Mouse (Mus musculus) CH12.LX (cell line): ENCODE data around the gene Olfr1359. TPM values are rescaled to one million over a fixed set of nuclear protein-coding genes. Genes with fewer than 3 reads are reported as not detected.

Experiments
- DNase-seq: peaks from one replicate; pipeline ENCODE4 v3.0.0-alpha.2; 2013; ENCODE audit errors: extremely low read depth
- H3K27ac ChIP-seq: 2 replicates; pipeline ENCODE4 v1.5.1; 2012; ENCODE audit warnings: low read depth, mild to moderate bottlenecking, control low read depth, moderate library complexity; ENCODE audit not compliant: insufficient read depth
- H3K27me3 ChIP-seq: replicated peaks from 2 replicates; pipeline ENCODE3; 2012; ENCODE audit warnings: inconsistent platforms
- H3K36me3 ChIP-seq, 2 experiments: replicated peaks in 1 of 2; 2 replicates each; pipeline versions ENCODE3 to v1.6.1; 2012; ENCODE audit warnings: inconsistent platforms in 1 of 2, low read length in 1 of 2, mild to moderate bottlenecking in 1 of 2, mixed read lengths in 1 of 2, moderate library complexity in 1 of 2; ENCODE audit not compliant: control insufficient read depth in 1 of 2, insufficient read depth in 1 of 2
- H3K4me1 ChIP-seq, 2 experiments: 2 replicates each; pipeline ENCODE4 v1.6.1; 2012; ENCODE audit warnings: inconsistent platforms in 1 of 2, moderate library complexity in 1 of 2; ENCODE audit not compliant: insufficient read depth in 2 of 2, control insufficient read depth in 1 of 2
- H3K4me2 ChIP-seq: 2 replicates; pipeline ENCODE4 v1.6.1; 2012; ENCODE audit warnings: low read depth, mild to moderate bottlenecking, control low read depth; ENCODE audit not compliant: poor library complexity, insufficient read depth, severe bottlenecking
- H3K4me3 ChIP-seq, 3 experiments: fragments of 150-350 bp in 1 of 3; sonication (generic) in 1 of 3; replicated peaks in 1 of 3; 2 replicates each; pipeline versions ENCODE3 to v1.5.1; 2011 to 2012; ENCODE audit warnings: low read depth in 2 of 3, low read length in 2 of 3, mild to moderate bottlenecking in 2 of 3, moderate library complexity in 2 of 3, control low read depth in 1 of 3, improper control_type of control experiment in 1 of 3, inconsistent platforms in 1 of 3, mixed read lengths in 1 of 3; ENCODE audit not compliant: poor library complexity in 1 of 3
- H3K79me2 ChIP-seq: replicated peaks from 2 replicates; pipeline ENCODE4 v1.6.1; 2012; ENCODE audit warnings: mild to moderate bottlenecking, moderate library complexity; ENCODE audit not compliant: control insufficient read depth, poor library complexity, insufficient read depth, severe bottlenecking; ENCODE audit errors: extremely low read depth
- H3K9ac ChIP-seq: 2 replicates; pipeline ENCODE4 v1.6.1; 2012; ENCODE audit warnings: low read depth, mild to moderate bottlenecking, control low read depth, moderate library complexity; ENCODE audit not compliant: insufficient read depth
- H3K9me3 ChIP-seq: replicated peaks from 2 replicates; pipeline ENCODE3; 2012; ENCODE audit warnings: low read length, inconsistent platforms, mixed read lengths
- BHLHE40 ChIP-seq: IDR thresholded peaks from 2 replicates; pipeline ENCODE4 v1.6.1; 2011; ENCODE audit warnings: mild to moderate bottlenecking, low read depth, low read length, improper control_type of control experiment
- CHD1 ChIP-seq: IDR thresholded peaks from 2 replicates; pipeline ENCODE4 v1.6.1; 2012; ENCODE audit warnings: low read depth, low read length, improper control_type of control experiment, inconsistent platforms
- CHD2 ChIP-seq: IDR thresholded peaks from 2 replicates; pipeline ENCODE4 v1.6.1; 2011; ENCODE audit warnings: low read length, improper control_type of control experiment
- CTCF ChIP-seq, 2 experiments: IDR thresholded peaks in 1 of 2; conservative IDR thresholded peaks in 1 of 2; 2 replicates each; pipeline ENCODE4 v1.5.1; 2011 to 2012; ENCODE audit warnings: low read depth in 2 of 2, low read length in 2 of 2, improper control_type of control experiment in 1 of 2, inconsistent platforms in 1 of 2, mild to moderate bottlenecking in 1 of 2, moderate library complexity in 1 of 2
- E2F4 ChIP-seq: IDR thresholded peaks from 2 replicates; pipeline ENCODE4 v1.6.1; 2011; ENCODE audit warnings: low read depth, low read length, improper control_type of control experiment; ENCODE audit not compliant: insufficient replicate concordance
- ELF1 ChIP-seq: IDR thresholded peaks from 2 replicates; pipeline ENCODE4 v1.6.1; 2014; ENCODE audit warnings: low read depth, mild to moderate bottlenecking, inconsistent platforms, low read length, improper control_type of control experiment
- EP300 ChIP-seq: IDR thresholded peaks from 2 replicates; pipeline ENCODE4 v1.6.1; 2011; ENCODE audit warnings: low read length, improper control_type of control experiment
- ETS1 ChIP-seq: conservative IDR thresholded peaks from 2 replicates; pipeline ENCODE4 v1.6.1; 2012; ENCODE audit warnings: low read depth, mild to moderate bottlenecking, inconsistent platforms, low read length, improper control_type of control experiment, moderate library complexity
- GABPA ChIP-seq: IDR thresholded peaks from 2 replicates; pipeline ENCODE4 v1.6.1; 2012; ENCODE audit warnings: low read depth, low read length, improper control_type of control experiment, inconsistent platforms; ENCODE audit not compliant: insufficient replicate concordance
- HCFC1 ChIP-seq: IDR thresholded peaks from 2 replicates; pipeline ENCODE4 v1.6.1; 2012; ENCODE audit warnings: low read depth, mild to moderate bottlenecking, inconsistent platforms, low read length, improper control_type of control experiment
- JUN ChIP-seq: IDR thresholded peaks from 2 replicates; pipeline ENCODE4 v1.6.1; 2011; ENCODE audit warnings: low read depth, mild to moderate bottlenecking, low read length, improper control_type of control experiment, moderate library complexity; ENCODE audit not compliant: insufficient read depth
- JUND ChIP-seq: conservative IDR thresholded peaks from 2 replicates; pipeline ENCODE4 v1.6.1; 2011; ENCODE audit warnings: low read depth, low read length, improper control_type of control experiment
- KAT2A ChIP-seq: IDR thresholded peaks from 2 replicates; pipeline ENCODE4 v1.6.1; 2012; ENCODE audit warnings: low read length, improper control_type of control experiment, inconsistent platforms; ENCODE audit not compliant: insufficient replicate concordance
- MAFK ChIP-seq: IDR thresholded peaks from 2 replicates; pipeline ENCODE4 v1.6.1; 2011; ENCODE audit warnings: low read length, improper control_type of control experiment; ENCODE audit not compliant: insufficient replicate concordance
- MAX ChIP-seq: IDR thresholded peaks from 2 replicates; pipeline ENCODE4 v1.6.1; 2011; ENCODE audit warnings: low read length, improper control_type of control experiment
- MAZ ChIP-seq: IDR thresholded peaks from 2 replicates; pipeline ENCODE4 v1.6.1; 2012; ENCODE audit warnings: low read depth, mild to moderate bottlenecking, inconsistent platforms, low read length, improper control_type of control experiment, moderate library complexity
- MEF2A ChIP-seq: IDR thresholded peaks from 2 replicates; pipeline ENCODE4 v1.6.1; 2014; ENCODE audit warnings: low read depth, mild to moderate bottlenecking, inconsistent platforms, low read length, improper control_type of control experiment, borderline replicate concordance
- MXI1 ChIP-seq: IDR thresholded peaks from 2 replicates; pipeline ENCODE4 v1.6.1; 2011; ENCODE audit warnings: mild to moderate bottlenecking, low read depth, low read length, improper control_type of control experiment
- MYC ChIP-seq: IDR thresholded peaks from 2 replicates; pipeline ENCODE4 v1.6.1; 2011; ENCODE audit warnings: low read depth, mild to moderate bottlenecking, improper control_type of control experiment, low read length
- NELFE ChIP-seq: IDR thresholded peaks from 2 replicates; pipeline ENCODE4 v1.6.1; 2011; ENCODE audit warnings: low read depth, low read length, improper control_type of control experiment
- NRF1 ChIP-seq: IDR thresholded peaks from 2 replicates; pipeline ENCODE4 v1.6.1; 2014; ENCODE audit warnings: low read depth, mild to moderate bottlenecking, inconsistent platforms, low read length, improper control_type of control experiment, moderate library complexity
- PAX5 ChIP-seq: IDR thresholded peaks from 2 replicates; pipeline ENCODE4 v1.6.1; 2012; ENCODE audit warnings: low read length, inconsistent platforms, mixed read lengths
- POLR2A ChIP-seq: IDR thresholded peaks from 2 replicates; pipeline ENCODE4 v1.6.1; 2011; ENCODE audit warnings: low read depth, mild to moderate bottlenecking, improper control_type of control experiment, low read length
- RAD21 ChIP-seq: IDR thresholded peaks from 2 replicates; pipeline ENCODE4 v1.6.1; 2011; ENCODE audit warnings: low read depth, mild to moderate bottlenecking, low read length, improper control_type of control experiment, moderate library complexity
- RCOR1 ChIP-seq: conservative IDR thresholded peaks from 2 replicates; pipeline ENCODE4 v1.6.1; 2012; ENCODE audit warnings: low read depth, mild to moderate bottlenecking, inconsistent platforms, low read length, improper control_type of control experiment
- SIN3A ChIP-seq: IDR thresholded peaks from 2 replicates; pipeline ENCODE4 v1.6.1; 2012; ENCODE audit warnings: low read length, improper control_type of control experiment, inconsistent platforms
- SMC3 ChIP-seq: IDR thresholded peaks from 2 replicates; pipeline ENCODE4 v1.6.1; 2011; ENCODE audit warnings: low read depth, low read length, improper control_type of control experiment
- TBP ChIP-seq: conservative IDR thresholded peaks from 2 replicates; pipeline ENCODE4 v1.6.1; 2011; ENCODE audit warnings: low read depth, low read length, improper control_type of control experiment
- UBTF ChIP-seq: IDR thresholded peaks from 2 replicates; pipeline ENCODE4 v1.6.1; 2012; ENCODE audit warnings: low read depth, mild to moderate bottlenecking, inconsistent platforms, low read length, improper control_type of control experiment, moderate library complexity
- USF1 ChIP-seq: IDR thresholded peaks from 2 replicates; pipeline ENCODE4 v1.6.1; 2014; ENCODE audit warnings: low read depth, mild to moderate bottlenecking, inconsistent platforms, low read length, improper control_type of control experiment
- USF2 ChIP-seq: conservative IDR thresholded peaks from 2 replicates; pipeline ENCODE4 v1.6.1; 2011; ENCODE audit warnings: low read depth, low read length, improper control_type of control experiment
- ZKSCAN1 ChIP-seq: IDR thresholded peaks from 2 replicates; pipeline ENCODE4 v1.6.1; 2012; ENCODE audit warnings: low read depth, inconsistent platforms, low read length, improper control_type of control experiment, borderline replicate concordance
- ZMIZ1 ChIP-seq: IDR thresholded peaks from 2 replicates; pipeline ENCODE4 v1.6.1; 2012; ENCODE audit warnings: low read depth, mild to moderate bottlenecking, inconsistent platforms, low read length, improper control_type of control experiment
- ZNF384 ChIP-seq: IDR thresholded peaks from 2 replicates; pipeline ENCODE4 v1.6.1; 2012; ENCODE audit warnings: low read depth, low read length, improper control_type of control experiment, inconsistent platforms
- dilution Hi-C: fragments of 300-500 bp; cut with MboI; formaldehyde crosslinking; loops from 2 replicates; pipeline ENCODE4 v1.14.3; 2020; ENCODE audit warnings: low sequenced_read_pairs; ENCODE audit not compliant: extremely low pct_unique_long_range_greater_than_20kb, extremely low pct_ligation_motif_present
- in situ Hi-C: fragments of 300-500 bp; cut with MboI; formaldehyde crosslinking; loops from 3 replicates; pipeline ENCODE4 v1.14.3; 2019; ENCODE audit warnings: low sequenced_read_pairs, low pct_ligation_motif_present, low pct_unique_long_range_greater_than_20kb, mixed read lengths
- polyA plus RNA-seq: library from polyadenylated mRNA; unstranded; fragments of >175 nt; gene quantifications from 2 replicates; pipeline ENCODE4 v1.2.1, GENCODE M21; 2012; ENCODE audit warnings: low read depth; ENCODE audit not compliant: insufficient read length
- total RNA-seq, 2 experiments: library from RNA; depleted of rRNA; stranded (reverse); fragments of 300-350 nt in 1 of 2; fragments of >200 nt in 1 of 2; gene quantifications; 2 replicates each; pipeline ENCODE4 v1.2.3; 2012 to 2014

Gene Olfr1359
- total and polyA plus RNA-seq, 3 experiments = not detected

DNA sequence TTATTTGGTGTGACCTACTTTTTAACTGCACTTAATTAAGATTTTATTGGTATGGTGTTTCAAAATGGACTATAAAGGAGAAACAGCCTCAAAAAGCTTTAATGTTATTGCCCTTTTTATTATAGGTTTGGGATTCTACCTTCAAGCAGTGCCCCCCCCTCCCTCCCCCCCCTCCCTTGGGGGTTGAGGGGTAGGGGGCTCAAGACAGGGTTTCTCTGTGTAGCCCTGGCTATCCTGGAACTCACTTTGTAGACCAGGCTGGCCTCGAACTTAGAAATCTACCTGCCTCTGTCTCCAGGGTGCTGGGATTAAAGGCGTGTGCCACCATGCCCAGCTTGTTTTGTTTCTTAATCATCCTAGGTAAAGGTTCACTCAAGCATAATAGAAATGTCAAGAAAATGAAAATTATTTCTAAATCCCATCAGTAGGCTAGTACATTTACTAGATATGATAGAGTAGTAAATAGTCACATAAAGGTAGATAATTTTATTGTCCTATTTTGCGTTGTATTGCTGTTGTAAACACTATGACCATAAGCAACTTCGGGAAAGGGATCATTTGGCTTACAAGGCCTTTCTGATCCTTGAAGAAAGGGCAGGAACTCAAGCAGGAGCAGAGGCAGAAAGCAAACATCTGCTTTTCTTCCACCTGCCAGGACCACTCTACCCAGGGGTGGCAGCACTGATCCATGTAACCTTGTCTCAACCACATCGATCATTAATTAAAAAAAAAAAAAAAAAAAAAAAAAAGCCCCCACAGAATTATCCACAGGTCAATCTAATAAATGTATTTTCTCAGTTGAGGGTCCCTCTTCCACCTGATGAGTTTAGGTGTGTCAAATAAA, 25.3 kb downstream of the Olfr1359 start:
- TF ChIP-seq JUND (no peak), GABPA (no peak), HCFC1 (no peak), SMC3 (no peak), EP300 (no peak), MAZ (no peak), NELFE (no peak), E2F4 (no peak), ZMIZ1 (no peak), KAT2A (no peak), PAX5 (no peak), ZNF384 (peak; percentile 93), BHLHE40 (no peak), USF2 (no peak), SIN3A (no peak), RAD21 (no peak; the same call in 1 of the 2 replicates), TBP (0 out of 2 replicates have a peak, but pooled peaks have one; percentile 5), ETS1 (no peak), ELF1 (no peak), MYC (no peak), MEF2A (no peak), JUN (no peak), RCOR1 (no peak), ZKSCAN1 (no peak), CHD2 (no peak), MAFK (no peak), NRF1 (no peak), CHD1 (peak; percentile 55; the same call in 1 of the 2 replicates), MAX (no peak), USF1 (no peak), POLR2A (no peak), CTCF (conservative IDR thresholded peaks at IDR 0.05 in 1 of 2, IDR thresholded peaks at IDR 0.05 in 1 of 2; ENCODE audit: low read depth in 2 of 2, low read length in 2 of 2) (peak in 1 of 2 experiments; percentile 48; a peak in 2 of 4 replicates), MXI1 (no peak), UBTF (no peak)
- H3K9me3 ChIP-seq = no peaks in the 10 kb centered on the region
- DNase-seq = no peak
- peak overlapping the region; percentile 80 for H3K9ac ChIP-seq
- H3K4me3 ChIP-seq = no peak overlapping the region
- no peak overlapping the region; the same call in 1 of the 2 replicates for H3K4me2 ChIP-seq
- H3K36me3 ChIP-seq = no peaks in the 10 kb centered on the region
- H3K27me3 ChIP-seq = no peaks in the 10 kb centered on the region
- no peak overlapping the region for H3K27ac ChIP-seq
- dilution Hi-C loops = no loop called here
- peaks cover 2 to 28% of the 10 kb centered on the region in 2 experiments; a peak in 2 of 4 replicates for H3K4me1 ChIP-seq
- in situ Hi-C loops = loop anchor here (25.0 kb wide), 2 partner anchors 214 to 336 kb away; partner anchors contain the start of gene Zfp184
- H3K79me2 ChIP-seq = no peaks in the 10 kb centered on the region
